Mouse (Mus musculus): ENCODE results near the gene Man2c1. TPM values are rescaled to one million over a fixed set of nuclear protein-coding genes. Genes with fewer than 3 reads are reported as not detected.

Gene Man2c1
- total and polyA plus RNA-seq, 2 experiments, result 28.1 to 122 TPM

- H3K4me3 ChIP-seq (ENCODE audit: insufficient read depth, low read depth, low read length), result peak overlapping the region; percentile 92
- no peaks in the 10 kb centered on the region for H3K27me3 ChIP-seq (ENCODE audit: control insufficient read depth, insufficient read depth, low read length)
- TF ChIP-seq CTCF (IDR thresholded peaks at IDR 0.05; ENCODE audit: low read depth, low read length), result no peak
- TF ChIP-seq POLR2A (IDR thresholded peaks at IDR 0.05; ENCODE audit: extremely low read depth, insufficient read depth, low read length), result no peak
- no peaks in the 10 kb centered on the region for H3K36me3 ChIP-seq (ENCODE audit: control insufficient read depth, insufficient read depth, low read length)
- no peak overlapping the region for H3K27ac ChIP-seq (replicated peaks; ENCODE audit: insufficient read depth, low read depth, low read length)
- no peaks in the 10 kb centered on the region; the same call in 1 of the 2 replicates for H3K4me1 ChIP-seq (ENCODE audit: control insufficient read depth, insufficient read depth, low read length)
- 37% methylated on average over 11 of the region's 11 CpGs for WGBS
- no peak overlapping the region; the same call in 1 of the 2 replicates for H3K9ac ChIP-seq (ENCODE audit: low read depth, low read length)
- no peaks in the 10 kb centered on the region for H3K79me2 ChIP-seq (ENCODE audit: control insufficient read depth, insufficient read depth, low read length)
- DNase-seq (ENCODE audit: extremely low read depth, low read depth, low spot score), result no peak
Observed at GRCm38 (mm10) chr9:57158506-57158905, 28.0 kb downstream of the Man2c1 start.

- no peaks in the 10 kb centered on the region for H3K79me2 ChIP-seq (ENCODE audit: control insufficient read depth, insufficient read depth, low read length)
- H3K27ac ChIP-seq (replicated peaks; ENCODE audit: insufficient read depth, low read depth, low read length), result no peak overlapping the region
- WGBS, result 8% methylated on average over 3 of the region's 3 CpGs
- DNase-seq (ENCODE audit: extremely low read depth, low read depth, low spot score), result peak; percentile 47
- no peaks in the 10 kb centered on the region for H3K36me3 ChIP-seq (ENCODE audit: control insufficient read depth, insufficient read depth, low read length)
- H3K4me1 ChIP-seq (ENCODE audit: control insufficient read depth, insufficient read depth, low read length), result no peaks in the 10 kb centered on the region; the same call in 1 of the 2 replicates
- H3K9ac ChIP-seq (ENCODE audit: low read depth, low read length), result no peak overlapping the region
- H3K4me3 ChIP-seq (ENCODE audit: insufficient read depth, low read depth, low read length), result no peak overlapping the region
- no peaks in the 10 kb centered on the region for H3K27me3 ChIP-seq (ENCODE audit: control insufficient read depth, insufficient read depth, low read length)
- TF ChIP-seq CTCF (IDR thresholded peaks at IDR 0.05; ENCODE audit: low read depth, low read length) (peak; percentile 68), POLR2A (IDR thresholded peaks at IDR 0.05; ENCODE audit: extremely low read depth, insufficient read depth, low read length) (no peak)
Observed at GRCm38 (mm10) chr9:57162496-57162895, 32.0 kb downstream of the Man2c1 start.

- H3K4me3 ChIP-seq (ENCODE audit: insufficient read depth, low read depth, low read length), result no peak overlapping the region
- H3K79me2 ChIP-seq (ENCODE audit: control insufficient read depth, insufficient read depth, low read length), result no peaks in the 10 kb centered on the region
- no peaks in the 10 kb centered on the region for H3K27me3 ChIP-seq (ENCODE audit: control insufficient read depth, insufficient read depth, low read length)
- DNase-seq (ENCODE audit: extremely low read depth, low read depth, low spot score), result no peak
- H3K9ac ChIP-seq (ENCODE audit: low read depth, low read length), result no peak overlapping the region
- no peak for TF ChIP-seq POLR2A (IDR thresholded peaks at IDR 0.05; ENCODE audit: extremely low read depth, insufficient read depth, low read length)
- no peak for TF ChIP-seq CTCF (IDR thresholded peaks at IDR 0.05; ENCODE audit: low read depth, low read length)
- 69% methylated on average over 2 of the region's 2 CpGs for WGBS
- no peaks in the 10 kb centered on the region; the same call in 1 of the 2 replicates for H3K4me1 ChIP-seq (ENCODE audit: control insufficient read depth, insufficient read depth, low read length)
- H3K27ac ChIP-seq (replicated peaks; ENCODE audit: insufficient read depth, low read depth, low read length), result no peak overlapping the region
- no peaks in the 10 kb centered on the region for H3K36me3 ChIP-seq (ENCODE audit: control insufficient read depth, insufficient read depth, low read length)
Observed at GRCm38 (mm10) chr9:57163137-57163536, 32.6 kb downstream of the Man2c1 start.

- no peaks in the 10 kb centered on the region for H3K79me2 ChIP-seq (ENCODE audit: control insufficient read depth, insufficient read depth, low read length)
- TF ChIP-seq POLR2A (IDR thresholded peaks at IDR 0.05; ENCODE audit: extremely low read depth, insufficient read depth, low read length) (no peak), CTCF (IDR thresholded peaks at IDR 0.05; ENCODE audit: low read depth, low read length) (no peak)
- H3K27me3 ChIP-seq (ENCODE audit: control insufficient read depth, insufficient read depth, low read length), result no peaks in the 10 kb centered on the region
- H3K27ac ChIP-seq (replicated peaks; ENCODE audit: insufficient read depth, low read depth, low read length), result no peak overlapping the region
- no peak overlapping the region for H3K4me3 ChIP-seq (ENCODE audit: insufficient read depth, low read depth, low read length)
- DNase-seq (ENCODE audit: extremely low read depth, low read depth, low spot score), result no peak
- H3K4me1 ChIP-seq (ENCODE audit: control insufficient read depth, insufficient read depth, low read length), result no peaks in the 10 kb centered on the region
- H3K36me3 ChIP-seq (ENCODE audit: control insufficient read depth, insufficient read depth, low read length), result no peaks in the 10 kb centered on the region
- WGBS, result 90% methylated on average over 2 of the region's 2 CpGs
- no peak overlapping the region for H3K9ac ChIP-seq (ENCODE audit: low read depth, low read length)
Observed at GRCm38 (mm10) chr9:57166173-57166572, 35.7 kb downstream of the Man2c1 start.

DNA sequence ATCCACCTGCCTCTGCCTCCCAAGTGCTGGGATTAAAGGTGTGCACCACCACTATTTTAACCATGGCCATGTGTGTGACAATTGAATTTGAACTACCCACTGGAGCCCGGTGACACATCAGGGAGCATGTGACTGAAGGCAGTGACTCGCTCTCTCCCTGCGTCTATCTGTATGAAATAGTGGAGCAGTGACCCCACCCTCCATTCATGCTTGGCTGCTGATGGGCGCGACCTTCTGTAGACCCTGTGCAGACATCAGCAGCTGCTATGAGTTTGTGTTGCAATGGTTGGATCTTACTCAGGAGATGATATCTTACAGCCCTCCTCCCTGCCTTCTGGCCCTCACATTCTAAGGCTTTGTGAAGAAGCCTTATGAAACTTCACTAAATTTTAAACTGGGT is 37.9 kb downstream of the Man2c1 start:
- Histone ChIP-seq H3K27ac (replicated peaks; ENCODE audit: insufficient read depth, low read depth, low read length) (no peak overlapping the region), H3K79me2 (ENCODE audit: control insufficient read depth, insufficient read depth, low read length) (no peaks in the 10 kb centered on the region), H3K4me1 (ENCODE audit: control insufficient read depth, insufficient read depth, low read length) (no peaks in the 10 kb centered on the region), H3K9ac (ENCODE audit: low read depth, low read length) (no peak overlapping the region), H3K27me3 (ENCODE audit: control insufficient read depth, insufficient read depth, low read length) (no peaks in the 10 kb centered on the region), H3K4me3 (ENCODE audit: insufficient read depth, low read depth, low read length) (no peak overlapping the region), H3K36me3 (ENCODE audit: control insufficient read depth, insufficient read depth, low read length) (no peaks in the 10 kb centered on the region)
- TF ChIP-seq POLR2A (IDR thresholded peaks at IDR 0.05; ENCODE audit: extremely low read depth, insufficient read depth, low read length), result no peak
- TF ChIP-seq CTCF (IDR thresholded peaks at IDR 0.05; ENCODE audit: low read depth, low read length), result no peak
- no peak for DNase-seq (ENCODE audit: extremely low read depth, low read depth, low spot score)
- 89% methylated on average over 5 of the region's 5 CpGs for whole genome bisulfite sequencing

Other genes with a start within 250 kb of the Man2c1 start
- gene Snx33, start 202.3 kb upstream of the Man2c1 start, total RNA-seq (2014; rRNA removed), result 7.6 and 8.8 TPM in 2 replicates
- 8.9 and 10.5 TPM in 2 replicates for gene Snx33, start 202.3 kb upstream of the Man2c1 start, polyA plus RNA-seq (2012; rRNA removed)
- 35.8 and 45.6 TPM in 2 replicates for gene Imp3, start 193.2 kb upstream of the Man2c1 start, total RNA-seq (2014; rRNA removed)
- gene Imp3, start 193.2 kb upstream of the Man2c1 start, polyA plus RNA-seq (2012; rRNA removed), result 145 and 151 TPM in 2 replicates
- gene Snupn, start 179.8 kb upstream of the Man2c1 start, total RNA-seq (2014; rRNA removed), result 7.2 and 8.4 TPM in 2 replicates
- gene Snupn, start 179.8 kb upstream of the Man2c1 start, polyA plus RNA-seq (2012; rRNA removed), result 3.7 and 4.2 TPM in 2 replicates
- 6.5 and 8.2 TPM in 2 replicates for gene Ptpn9, start 135.8 kb upstream of the Man2c1 start, total RNA-seq (2014; rRNA removed)
- gene Ptpn9, start 135.8 kb upstream of the Man2c1 start, polyA plus RNA-seq (2012; rRNA removed), result 10.6 and 12.4 TPM in 2 replicates
- gene Sin3a, start 58.6 kb upstream of the Man2c1 start, total RNA-seq (2014; rRNA removed), result 15.1 and 17.9 TPM in 2 replicates
- gene Sin3a, start 58.6 kb upstream of the Man2c1 start, polyA plus RNA-seq (2012; rRNA removed), result 34.6 and 35.9 TPM in 2 replicates
- 4.0 and 4.2 TPM in 2 replicates for gene Neil1, start 17.6 kb downstream of the Man2c1 start, total RNA-seq (2014; rRNA removed)
- gene Neil1, start 17.6 kb downstream of the Man2c1 start, polyA plus RNA-seq (2012; rRNA removed), result 6.6 and 7.2 TPM in 2 replicates
- 22.7 and 23.6 TPM in 2 replicates for gene Commd4, start 27.6 kb downstream of the Man2c1 start, total RNA-seq (2014; rRNA removed)
- gene Commd4, start 27.6 kb downstream of the Man2c1 start, polyA plus RNA-seq (2012; rRNA removed), result 73.5 and 86.9 TPM in 2 replicates
- gene Trcg1, start 105.9 kb downstream of the Man2c1 start, total RNA-seq (2014; rRNA removed), result not detected in 2 replicates
- gene Trcg1, start 105.9 kb downstream of the Man2c1 start, polyA plus RNA-seq (2012; rRNA removed), result not detected in 2 replicates
- gene 1700017B05Rik, start 131.9 kb downstream of the Man2c1 start, total RNA-seq (2014; rRNA removed), result 1.7 and 4.4 TPM in 2 replicates
- gene 1700017B05Rik, start 131.9 kb downstream of the Man2c1 start, polyA plus RNA-seq (2012; rRNA removed), result 4.9 and 6.3 TPM in 2 replicates

Measured in liver, adult 2 months (tissue).